ENCODE assay signal across 11 mouse cellular contexts in genomic region chr6:137109811-137110777, GRCm38 (mm10).
A peak's percentile ranks its signal among the peaks of the same experiment; 100 is the strongest.
DNase-seq lines count a peak whose midpoint lies in the region; ATAC-seq lines count a peak whose summit lies in the region.
"Had no signal": no experiment of that assay in that cellular context is flagged by ENCODE, and none has a peak within 500 bp of the region (broad histone marks: within the 10 kb centered on the region; RNA-seq: fewer than 3 reads in every experiment).

No protein-coding gene starts in this region.

- no peaks in the 10 kb centered on the region for H3K36me3 ChIP-seq in limb, embryonic 15.5 days
- no peaks in the 10 kb centered on the region for H3K36me3 ChIP-seq in liver, embryonic 11.5 days (ENCODE audit: control insufficient read depth, insufficient read depth, low read length)
- H3K36me3 ChIP-seq in forebrain, embryonic 15.5 days, result no peaks in the 10 kb centered on the region
- H3K36me3 ChIP-seq: embryonic facial prominence, embryonic 12.5 days had no signal

- peak; percentile 2 for DNase-seq in cerebellum, adult 11-12 months
- DNase-seq in cerebellum, adult 18-20 months, result no peak
- DNase-seq in urinary bladder, postnatal 14 days (ENCODE audit: low spot score), result peak; percentile 20
- DNase-seq in urinary bladder, adult 2 months (ENCODE audit: low spot score), result no peak
- no peak for DNase-seq in spleen, adult 12 weeks (ENCODE audit: low spot score)
- no peak for DNase-seq in liver, embryonic 11.5 days (ENCODE audit: low spot score)
- DNase-seq: retina, postnatal 1 day had no signal

- no peaks in the 10 kb centered on the region for H3K9me3 ChIP-seq in limb, embryonic 15.5 days
- no peaks in the 10 kb centered on the region for H3K9me3 ChIP-seq in liver, embryonic 11.5 days (ENCODE audit: control insufficient read depth, low read length)
- no peaks in the 10 kb centered on the region for H3K9me3 ChIP-seq in forebrain, embryonic 15.5 days
- H3K9me3 ChIP-seq: embryonic facial prominence, embryonic 12.5 days had no signal

- no peaks in the 10 kb centered on the region for H3K27me3 ChIP-seq in limb, embryonic 15.5 days
- no peaks in the 10 kb centered on the region for H3K27me3 ChIP-seq in liver, embryonic 11.5 days (replicated peaks; ENCODE audit: control insufficient read depth, insufficient read depth, low read length)
- H3K27me3 ChIP-seq in forebrain, embryonic 15.5 days, result no peaks in the 10 kb centered on the region
- H3K27me3 ChIP-seq: embryonic facial prominence, embryonic 12.5 days; megakaryocyte, embryonic 14.5 days had no signal

- 30% methylated on average over 20 of the region's 20 CpGs for WGBS in limb, embryonic 15.5 days
- 78% methylated on average over 20 of the region's 20 CpGs for WGBS in liver, embryonic 11.5 days
- WGBS in forebrain, embryonic 15.5 days, result 78% methylated on average over 20 of the region's 20 CpGs

- peak; percentile 73 for ATAC-seq in limb, embryonic 15.5 days (ENCODE audit: insufficient number of reproducible peaks, low FRiP score, low TSS enrichment, low read depth)
- ATAC-seq in liver, embryonic 11.5 days (replicated peaks; ENCODE audit: low FRiP score), result no peak
- no peak for ATAC-seq in forebrain, embryonic 15.5 days (replicated peaks)

- no peak overlapping the region for H3K4me3 ChIP-seq in limb, embryonic 15.5 days
- H3K4me3 ChIP-seq in liver, embryonic 11.5 days (ENCODE audit: low read depth, low read length), result no peak overlapping the region
- H3K4me3 ChIP-seq in forebrain, embryonic 15.5 days, result no peak overlapping the region
- H3K4me3 ChIP-seq: embryonic facial prominence, embryonic 12.5 days; megakaryocyte, embryonic 14.5 days had no signal

- H3K27ac ChIP-seq in limb, embryonic 15.5 days, result peak overlapping the region; percentile 81
- no peak overlapping the region for H3K27ac ChIP-seq in liver, embryonic 11.5 days (ENCODE audit: low read depth, low read length)
- H3K27ac ChIP-seq in forebrain, embryonic 15.5 days (replicated peaks), result no peak overlapping the region
- H3K27ac ChIP-seq: embryonic facial prominence, embryonic 12.5 days had no signal

- no peak overlapping the region for H3K9ac ChIP-seq in limb, embryonic 15.5 days
- H3K9ac ChIP-seq in liver, embryonic 11.5 days (ENCODE audit: low read depth, low read length), result no peak overlapping the region
- no peak overlapping the region for H3K9ac ChIP-seq in forebrain, embryonic 15.5 days (replicated peaks)
- H3K9ac ChIP-seq: embryonic facial prominence, embryonic 12.5 days had no signal

- H3K4me1 ChIP-seq in limb, embryonic 15.5 days, result peaks cover 29% of the 10 kb centered on the region
- no peaks in the 10 kb centered on the region for H3K4me1 ChIP-seq in liver, embryonic 11.5 days (replicated peaks; ENCODE audit: control insufficient read depth, insufficient read depth, low read length)
- no peaks in the 10 kb centered on the region for H3K4me1 ChIP-seq in forebrain, embryonic 15.5 days
- H3K4me1 ChIP-seq: embryonic facial prominence, embryonic 12.5 days; megakaryocyte, embryonic 14.5 days had no signal

- H3K4me2 ChIP-seq in limb, embryonic 15.5 days, result peak overlapping the region; percentile 29; the same call in 1 of the 2 replicates
- no peak overlapping the region for H3K4me2 ChIP-seq in liver, embryonic 11.5 days
- no peak overlapping the region for H3K4me2 ChIP-seq in forebrain, embryonic 15.5 days (replicated peaks)
- H3K4me2 ChIP-seq: embryonic facial prominence, embryonic 12.5 days had no signal

Comparison
In these comparisons a context has a peak if more than half of its experiments do, and no peak if none do; other contexts are left out.
1. DNase-seq: peak in cerebellum, adult 11-12 months (single experiment) and urinary bladder, postnatal 14 days (single experiment); none in cerebellum, adult 18-20 months (0 of 2), urinary bladder, adult 2 months (single experiment), spleen, adult 12 weeks (single experiment) and liver, embryonic 11.5 days (single experiment).